Mouse (Mus musculus): ENCODE measurements around the gene Xpot. TPM values are rescaled to one million over a fixed set of nuclear protein-coding genes. Genes with fewer than 3 reads are reported as not detected.

The Xpot gene
- polyA plus RNA-seq, 1 experiment from 2014 or later, result 27.8 TPM

DNA sequence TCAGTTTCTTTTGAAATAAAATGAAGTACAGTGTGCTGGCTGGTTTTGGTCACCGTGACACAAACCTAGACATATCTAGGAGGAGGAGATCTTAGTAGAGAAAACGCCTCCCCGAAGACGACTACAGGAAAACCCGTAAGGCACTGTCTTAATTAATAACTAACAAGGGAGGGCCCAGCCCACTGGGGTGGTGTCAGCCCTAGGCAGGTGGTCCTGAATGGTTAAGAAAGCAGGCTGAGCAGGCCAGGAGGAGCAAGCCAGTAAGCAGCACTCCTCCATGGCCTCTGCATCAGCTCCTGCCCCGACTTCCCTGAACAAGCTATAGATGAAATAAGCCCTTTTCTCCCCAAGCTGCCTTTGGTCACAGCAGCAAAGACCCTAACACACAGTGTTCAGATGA is 56.3 kb downstream of the Xpot start:
- Histone ChIP-seq H3K4me1 (replicated peaks) (peaks cover 13% of the 10 kb centered on the region), H3K4me2 (no peak overlapping the region), H3K9ac (no peak overlapping the region), H3K27ac (no peak overlapping the region), H3K9me3 (replicated peaks) (no peaks in the 10 kb centered on the region), H3K27me3 (no peaks in the 10 kb centered on the region), H3K36me3 (peaks cover 50% of the 10 kb centered on the region), H3K4me3 (no peak overlapping the region)
- ATAC-seq (replicated peaks; ENCODE audit: insufficient number of reproducible peaks, insufficient read depth, low FRiP score, low read depth), result no peak
- 82% methylated on average over 6 of the region's 6 CpGs for WGBS

DNA sequence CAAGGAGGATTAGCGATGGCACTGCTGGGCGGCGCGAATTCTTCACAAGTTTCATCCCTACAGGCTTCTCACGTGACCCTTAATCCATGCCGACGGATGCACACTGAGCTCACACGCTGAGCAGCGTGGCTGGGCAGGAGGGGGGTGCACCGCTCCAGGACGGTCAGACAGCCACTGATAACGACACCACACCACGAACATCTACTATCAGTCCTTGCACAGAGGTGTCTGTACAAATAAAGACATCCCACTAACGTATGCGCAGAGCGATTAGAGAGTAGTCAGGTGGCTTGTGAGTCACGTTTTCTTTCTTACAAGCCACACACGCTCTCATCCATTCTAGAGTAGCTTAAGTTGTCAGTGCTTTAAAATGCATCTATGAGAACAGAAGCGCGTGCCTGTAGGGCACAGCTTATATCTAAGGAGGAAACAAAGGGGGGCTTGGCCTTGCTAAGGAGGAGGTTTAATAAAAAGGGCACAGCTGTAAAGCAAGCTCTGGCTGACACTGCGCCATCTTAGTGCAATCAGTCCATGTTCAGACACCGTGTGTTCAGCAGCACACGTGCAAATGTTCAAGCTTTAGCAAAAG is 57.0 kb downstream of the Xpot start:
- Histone ChIP-seq H3K27ac (peak overlapping the region; percentile 19; the same call in 1 of the 2 replicates), H3K4me3 (peak overlapping the region; percentile 25)

DNA sequence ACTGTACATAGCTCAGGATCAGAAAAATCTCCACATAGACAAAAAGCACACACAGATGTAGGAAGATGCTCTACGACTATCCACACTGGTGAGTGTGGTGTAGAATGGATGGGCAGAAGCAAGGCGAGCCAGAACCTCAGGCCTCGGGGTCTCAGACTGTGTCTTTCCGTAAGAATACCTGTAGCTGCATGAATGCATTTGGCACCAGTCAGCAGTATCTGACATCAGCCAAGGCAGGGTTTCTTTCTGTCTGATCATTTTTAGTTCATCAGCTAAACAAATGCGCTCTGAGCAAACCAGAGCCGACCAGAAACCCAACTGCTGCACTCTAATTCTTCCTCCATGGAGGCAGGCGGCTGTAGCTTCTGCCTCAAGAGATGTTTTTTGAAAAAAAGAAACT is 57.6 kb downstream of the Xpot start:
- H3K9me3 ChIP-seq (replicated peaks), result no peaks in the 10 kb centered on the region
- peaks cover 58% of the 10 kb centered on the region for H3K36me3 ChIP-seq
- peak overlapping the region; percentile 55 for H3K4me2 ChIP-seq
- H3K27ac ChIP-seq, result no peak overlapping the region
- peaks cover 13% of the 10 kb centered on the region for H3K4me1 ChIP-seq (replicated peaks)
- ATAC-seq (replicated peaks; ENCODE audit: insufficient number of reproducible peaks, insufficient read depth, low FRiP score, low read depth), result no peak
- no peaks in the 10 kb centered on the region for H3K27me3 ChIP-seq
- H3K9ac ChIP-seq, result no peak overlapping the region
- 77% methylated on average over 7 of the region's 7 CpGs for WGBS
- H3K4me3 ChIP-seq, result no peak overlapping the region; the same call in 1 of the 2 replicates

More for the DNA sequence above, 57.0 kb downstream of the Xpot start:
- Histone ChIP-seq H3K4me1 (replicated peaks) (peaks cover 13% of the 10 kb centered on the region), H3K36me3 (peaks cover 53% of the 10 kb centered on the region), H3K9ac (no peak overlapping the region), H3K9me3 (replicated peaks) (no peaks in the 10 kb centered on the region), H3K4me2 (peak overlapping the region; percentile 55), H3K27me3 (no peaks in the 10 kb centered on the region)
- peak; percentile 76 for ATAC-seq (replicated peaks; ENCODE audit: insufficient number of reproducible peaks, insufficient read depth, low FRiP score, low read depth)
- WGBS, result 19% methylated on average over 23 of the region's 23 CpGs

DNA sequence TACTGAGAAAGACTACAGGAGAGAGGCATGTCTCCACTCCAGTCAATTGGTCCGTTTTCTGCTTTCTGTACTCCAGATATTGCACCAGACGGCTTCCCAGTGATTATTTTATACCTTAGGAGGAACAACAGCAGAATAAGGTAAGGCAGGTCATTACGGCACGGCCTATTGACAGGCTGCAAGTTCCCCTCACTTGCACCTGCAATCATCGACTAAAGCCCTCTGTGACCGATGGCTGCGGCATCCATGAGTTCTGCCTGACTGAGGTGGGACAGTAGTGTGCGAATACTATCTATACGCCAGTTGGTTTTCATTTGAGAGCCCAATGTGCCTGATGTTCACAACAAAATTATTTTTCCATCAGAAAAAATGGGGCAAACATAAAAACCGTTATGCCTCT is 58.1 kb downstream of the Xpot start:
- Histone ChIP-seq H3K27ac (no peak overlapping the region), H3K36me3 (peaks cover 63% of the 10 kb centered on the region), H3K4me2 (no peak overlapping the region), H3K4me1 (replicated peaks) (peaks cover 13% of the 10 kb centered on the region), H3K27me3 (no peaks in the 10 kb centered on the region), H3K4me3 (no peak overlapping the region), H3K9me3 (replicated peaks) (no peaks in the 10 kb centered on the region), H3K9ac (no peak overlapping the region)
- ATAC-seq (replicated peaks; ENCODE audit: insufficient number of reproducible peaks, insufficient read depth, low FRiP score, low read depth), result no peak
- WGBS, result 93% methylated on average over 10 of the region's 10 CpGs

DNA sequence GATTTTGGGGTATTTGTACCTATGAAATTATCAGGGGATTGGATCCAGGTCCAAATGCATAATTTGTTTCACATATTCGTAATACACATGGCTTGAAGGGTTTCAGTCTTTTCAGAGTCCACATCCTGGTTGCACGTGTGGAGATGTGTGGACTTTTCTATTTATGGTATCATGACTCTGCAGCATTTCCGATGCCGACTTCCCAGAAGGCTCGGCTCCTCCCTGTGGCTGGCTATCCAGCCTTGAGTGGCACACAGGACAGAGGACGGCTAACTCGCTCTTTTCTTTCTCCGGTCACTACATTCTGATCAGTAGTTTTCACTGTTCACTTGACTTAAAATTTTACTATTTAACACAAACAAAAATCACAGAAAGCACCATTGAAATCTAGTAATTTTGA is 61.7 kb downstream of the Xpot start:
- Histone ChIP-seq H3K4me1 (replicated peaks) (peaks cover 10% of the 10 kb centered on the region), H3K9ac (no peak overlapping the region), H3K27me3 (no peaks in the 10 kb centered on the region), H3K4me2 (no peak overlapping the region), H3K4me3 (no peak overlapping the region), H3K36me3 (peaks cover 54% of the 10 kb centered on the region), H3K27ac (no peak overlapping the region), H3K9me3 (replicated peaks) (no peaks in the 10 kb centered on the region)
- 62% methylated on average over 8 of the region's 8 CpGs for WGBS
- peak; percentile 47; the same call in 1 of the 2 replicates for ATAC-seq (replicated peaks; ENCODE audit: insufficient number of reproducible peaks, insufficient read depth, low FRiP score, low read depth)

DNA sequence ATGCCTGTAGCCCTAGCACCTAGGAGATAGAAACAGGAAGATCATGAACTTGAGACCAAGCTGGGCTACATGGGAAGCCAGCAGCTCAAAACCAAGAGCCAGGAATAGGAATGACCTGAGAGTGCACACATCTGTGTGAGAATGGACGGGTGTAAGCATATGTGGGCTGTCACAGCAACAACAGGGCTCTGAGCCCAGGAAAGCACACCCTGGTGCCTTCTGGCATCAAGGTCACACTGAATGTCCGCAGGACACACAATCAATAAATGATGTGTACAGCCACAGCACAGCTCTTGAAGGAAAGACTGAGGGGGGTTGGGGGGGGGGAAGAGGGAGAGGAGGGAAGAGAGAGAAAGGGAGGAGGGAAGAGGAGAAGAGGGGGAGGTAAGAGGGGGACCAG is 67.9 kb downstream of the Xpot start:
- 67% methylated on average over 2 of the region's 2 CpGs for WGBS
- Histone ChIP-seq H3K4me1 (replicated peaks) (no peaks in the 10 kb centered on the region), H3K4me2 (no peak overlapping the region), H3K36me3 (peaks cover 73% of the 10 kb centered on the region), H3K9ac (no peak overlapping the region), H3K9me3 (replicated peaks) (no peaks in the 10 kb centered on the region), H3K4me3 (no peak overlapping the region), H3K27ac (no peak overlapping the region), H3K27me3 (no peaks in the 10 kb centered on the region)
- no peak for ATAC-seq (replicated peaks; ENCODE audit: insufficient number of reproducible peaks, insufficient read depth, low FRiP score, low read depth)

DNA sequence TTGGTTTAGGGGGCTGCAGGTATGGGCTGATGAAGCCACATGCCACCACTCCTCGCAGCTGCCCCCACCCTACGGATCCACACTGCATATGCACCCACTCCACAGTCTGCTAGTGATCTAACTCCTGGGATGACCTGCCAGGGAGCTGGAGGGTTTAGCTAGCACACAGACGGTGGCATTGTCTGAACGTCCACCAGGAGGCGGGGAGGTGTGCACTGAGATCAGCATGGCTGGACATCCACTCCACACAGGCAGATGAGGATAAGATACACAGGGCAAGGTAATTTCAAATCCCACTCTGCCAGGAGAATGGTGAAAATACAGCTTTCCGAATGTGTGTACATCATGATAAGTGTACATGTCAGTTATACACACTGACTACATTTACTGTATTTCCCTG is 69.9 kb downstream of the Xpot start:
- no peaks in the 10 kb centered on the region for H3K4me1 ChIP-seq (replicated peaks)
- no peak for ATAC-seq (replicated peaks; ENCODE audit: insufficient number of reproducible peaks, insufficient read depth, low FRiP score, low read depth)
- 73% methylated on average over 6 of the region's 6 CpGs for WGBS

DNA sequence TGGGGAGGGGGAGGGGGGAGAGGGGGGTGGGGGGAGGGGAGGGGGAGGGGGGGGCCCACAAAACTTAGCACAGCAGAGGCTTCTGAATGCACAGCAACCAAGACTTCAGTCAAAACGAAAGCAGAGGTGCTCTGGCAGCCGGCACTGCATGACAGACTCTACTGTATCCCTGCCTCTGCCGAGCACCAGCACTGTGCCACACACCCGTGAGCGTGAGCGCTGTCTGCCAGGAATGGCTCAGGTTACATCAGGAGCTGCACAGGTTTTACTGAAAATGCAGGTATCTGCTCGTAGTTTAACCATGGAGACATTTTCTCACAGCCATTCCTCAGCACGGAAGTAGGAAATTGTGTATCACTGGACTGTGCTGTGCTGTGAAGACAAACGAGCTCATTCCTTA is 75.8 kb downstream of the Xpot start:
- WGBS, result 84% methylated on average over 9 of the region's 9 CpGs

More for the DNA sequence above, 69.9 kb downstream of the Xpot start:
- Histone ChIP-seq H3K27me3 (no peaks in the 10 kb centered on the region), H3K4me3 (no peak overlapping the region), H3K9ac (no peak overlapping the region), H3K4me2 (no peak overlapping the region), H3K36me3 (peaks cover 80% of the 10 kb centered on the region), H3K9me3 (replicated peaks) (no peaks in the 10 kb centered on the region), H3K27ac (no peak overlapping the region)

DNA sequence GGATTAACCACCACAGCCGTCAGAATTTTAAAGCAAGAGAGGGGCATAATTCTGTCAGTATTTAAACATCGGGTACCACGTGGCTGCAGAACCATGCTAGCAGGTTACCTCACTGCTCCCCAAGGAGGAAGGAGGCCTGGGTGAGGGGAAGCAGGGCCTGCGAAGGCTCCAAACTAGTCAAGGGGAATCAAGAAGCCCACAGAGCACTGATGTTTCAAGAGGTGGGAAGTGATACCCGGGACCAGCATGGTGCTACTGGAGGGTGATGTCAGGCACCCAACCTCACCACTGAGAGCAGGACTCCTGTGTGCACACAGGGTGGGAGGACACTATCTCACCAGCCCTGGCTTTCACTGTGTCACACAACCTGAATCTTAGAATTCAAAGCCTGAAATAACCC is 76.5 kb downstream of the Xpot start:
- H3K9ac ChIP-seq, result no peak overlapping the region
- H3K9me3 ChIP-seq (replicated peaks), result no peaks in the 10 kb centered on the region
- 78% methylated on average over 5 of the region's 5 CpGs for WGBS
- H3K4me2 ChIP-seq, result no peak overlapping the region
- H3K4me1 ChIP-seq (replicated peaks), result peaks cover 7% of the 10 kb centered on the region; the same call in 1 of the 2 replicates
- ATAC-seq (replicated peaks; ENCODE audit: insufficient number of reproducible peaks, insufficient read depth, low FRiP score, low read depth), result no peak
- H3K4me3 ChIP-seq, result no peak overlapping the region
- no peaks in the 10 kb centered on the region for H3K27me3 ChIP-seq
- no peak overlapping the region for H3K27ac ChIP-seq
- peaks cover 77% of the 10 kb centered on the region for H3K36me3 ChIP-seq

More for the DNA sequence above, 75.8 kb downstream of the Xpot start:
- Histone ChIP-seq H3K4me2 (no peak overlapping the region), H3K36me3 (peaks cover 80% of the 10 kb centered on the region), H3K27me3 (no peaks in the 10 kb centered on the region), H3K9ac (no peak overlapping the region), H3K4me3 (no peak overlapping the region), H3K27ac (no peak overlapping the region), H3K4me1 (replicated peaks) (peaks cover 7% of the 10 kb centered on the region; the same call in 1 of the 2 replicates), H3K9me3 (replicated peaks) (no peaks in the 10 kb centered on the region)
- no peak for ATAC-seq (replicated peaks; ENCODE audit: insufficient number of reproducible peaks, insufficient read depth, low FRiP score, low read depth)

DNA sequence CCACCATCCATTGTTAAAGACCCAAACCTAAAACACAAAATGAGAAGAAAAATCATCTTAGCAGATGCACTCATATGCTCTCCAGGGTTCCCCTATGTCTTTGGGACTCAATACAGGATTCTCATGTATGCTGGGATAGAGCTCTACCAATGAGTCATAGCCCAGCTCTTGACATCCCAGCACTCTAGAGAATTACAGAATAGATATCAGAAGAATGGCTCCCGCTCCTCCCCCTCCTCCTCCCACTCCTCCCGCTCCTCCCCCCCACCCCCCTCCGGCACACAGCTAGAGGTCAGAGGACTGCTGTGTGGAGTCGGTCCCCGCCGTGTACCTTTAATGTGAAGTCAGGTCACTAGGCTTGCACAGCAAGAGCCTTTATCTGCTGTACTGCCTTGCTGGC is 79.0 kb downstream of the Xpot start:
- no peak overlapping the region for H3K4me2 ChIP-seq
- H3K9me3 ChIP-seq (replicated peaks), result no peaks in the 10 kb centered on the region
- WGBS, result 38% methylated on average over 6 of the region's 6 CpGs
- no peak for ATAC-seq (replicated peaks; ENCODE audit: insufficient number of reproducible peaks, insufficient read depth, low FRiP score, low read depth)
- no peak overlapping the region for H3K27ac ChIP-seq
- H3K4me1 ChIP-seq (replicated peaks), result peaks cover 7% of the 10 kb centered on the region; the same call in 1 of the 2 replicates
- H3K9ac ChIP-seq, result no peak overlapping the region
- H3K4me3 ChIP-seq, result no peak overlapping the region
- H3K27me3 ChIP-seq, result no peaks in the 10 kb centered on the region
- H3K36me3 ChIP-seq, result peaks cover 56% of the 10 kb centered on the region

DNA sequence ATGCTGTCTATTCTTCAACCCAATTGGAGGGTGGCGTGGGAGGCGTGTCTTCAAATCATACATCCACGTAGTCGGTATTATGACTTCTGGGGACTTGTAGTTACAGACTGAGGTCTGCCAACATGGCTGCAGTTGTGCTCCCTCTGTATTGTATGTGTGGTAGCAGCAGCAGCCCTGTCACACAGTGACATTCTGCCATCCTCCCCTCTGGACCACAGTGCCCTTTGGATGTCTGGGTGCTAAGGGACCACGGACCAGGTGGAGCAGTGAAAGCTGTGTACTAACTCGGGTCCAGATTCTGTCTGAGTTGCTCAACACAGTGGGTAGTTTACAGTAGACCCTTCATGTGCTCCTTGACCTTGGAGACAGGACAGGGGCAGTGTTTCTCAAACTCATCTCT is 82.6 kb downstream of the Xpot start:
- Histone ChIP-seq H3K4me3 (no peak overlapping the region), H3K36me3 (peaks cover 27% of the 10 kb centered on the region), H3K4me1 (replicated peaks) (peaks cover 7% of the 10 kb centered on the region; the same call in 1 of the 2 replicates), H3K9ac (no peak overlapping the region), H3K27ac (no peak overlapping the region), H3K9me3 (replicated peaks) (no peaks in the 10 kb centered on the region), H3K4me2 (no peak overlapping the region), H3K27me3 (no peaks in the 10 kb centered on the region)
- ATAC-seq (replicated peaks; ENCODE audit: insufficient number of reproducible peaks, insufficient read depth, low FRiP score, low read depth), result no peak
- 94% methylated on average over 6 of the region's 6 CpGs for WGBS

DNA sequence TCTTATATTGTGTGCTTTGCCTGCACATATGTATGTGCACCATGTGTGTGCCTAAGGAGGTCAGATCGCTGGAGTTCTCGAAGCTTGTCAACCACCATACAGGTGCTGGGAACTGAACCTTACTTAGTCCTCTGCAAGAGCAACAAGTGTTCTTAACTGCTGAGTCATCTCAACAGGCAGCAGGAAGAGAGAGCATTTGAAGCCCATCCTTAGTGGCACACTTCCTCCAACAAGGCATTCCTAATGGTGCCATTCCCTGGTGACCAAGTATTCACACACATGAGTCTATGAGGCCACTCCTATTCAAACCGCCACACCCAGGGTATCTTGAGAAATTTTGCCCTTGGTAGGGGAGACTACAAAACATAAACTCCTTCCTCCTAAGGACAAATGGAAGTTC is 84.0 kb downstream of the Xpot start:
- no peaks in the 10 kb centered on the region for H3K27me3 ChIP-seq
- no peak for ATAC-seq (replicated peaks; ENCODE audit: insufficient number of reproducible peaks, insufficient read depth, low FRiP score, low read depth)
- WGBS, result 89% methylated on average over 3 of the region's 3 CpGs

More for the DNA sequence above, 84.0 kb downstream of the Xpot start:
- H3K4me2 ChIP-seq, result no peak overlapping the region
- H3K27ac ChIP-seq, result no peak overlapping the region
- peaks cover 3% of the 10 kb centered on the region; the same call in 1 of the 2 replicates for H3K4me1 ChIP-seq (replicated peaks)
- no peak overlapping the region for H3K9ac ChIP-seq
- no peak overlapping the region for H3K4me3 ChIP-seq
- peaks cover 19% of the 10 kb centered on the region for H3K36me3 ChIP-seq
- no peaks in the 10 kb centered on the region for H3K9me3 ChIP-seq (replicated peaks)

All from heart, embryonic 15.5 days (tissue).